Mouse (Mus musculus) MEL (cell line): ENCODE measurements around the gene Ipo5. TPM values are rescaled to one million over a fixed set of nuclear protein-coding genes. Genes with fewer than 3 reads are reported as not detected.

Source experiments
- DNase-seq: peaks from one replicate; pipeline ENCODE4 v3.0.0; 2011; ENCODE audit warnings: low read depth, low spot score
- H3K27ac ChIP-seq: 2 replicates; pipeline ENCODE4 v1.5.1; 2012; ENCODE audit warnings: low read depth, mild to moderate bottlenecking, control low read depth, low read length, moderate library complexity; ENCODE audit not compliant: control insufficient read depth
- H3K27me3 ChIP-seq, 2 experiments: fragments of 150-350 bp in 1 of 2; sonication (generic) in 1 of 2; 2 replicates each; pipeline ENCODE4 v1.6.1; 2012; ENCODE audit warnings: low read length in 2 of 2, mild to moderate bottlenecking in 2 of 2, improper control_type of control experiment in 1 of 2, moderate library complexity in 1 of 2; ENCODE audit not compliant: insufficient read depth in 2 of 2, control insufficient read depth in 1 of 2
- H3K36me3 ChIP-seq, 2 experiments: 2 replicates each; pipeline ENCODE4 v1.6.1; 2012 to 2014; ENCODE audit warnings: low read length in 2 of 2, improper control_type of control experiment in 1 of 2, inconsistent platforms in 1 of 2, mild to moderate bottlenecking in 1 of 2; ENCODE audit not compliant: insufficient read depth in 2 of 2, control insufficient read depth in 1 of 2
- H3K4me1 ChIP-seq, 2 experiments: fragments of 150-350 bp in 1 of 2; sonication (generic) in 1 of 2; 2 replicates each; pipeline ENCODE4 v1.6.1; 2012; ENCODE audit warnings: low read length in 2 of 2, improper control_type of control experiment in 1 of 2, mild to moderate bottlenecking in 1 of 2; ENCODE audit not compliant: insufficient read depth in 2 of 2, control insufficient read depth in 1 of 2
- H3K4me3 ChIP-seq, 2 experiments: fragments of 150-350 bp in 1 of 2; sonication (generic) in 1 of 2; 2 replicates each; pipeline ENCODE4 v1.5.1; 2012; ENCODE audit warnings: low read depth in 2 of 2, low read length in 2 of 2, mild to moderate bottlenecking in 2 of 2, moderate library complexity in 2 of 2, control low read depth in 1 of 2, improper control_type of control experiment in 1 of 2; ENCODE audit not compliant: control insufficient read depth in 1 of 2, insufficient read depth in 1 of 2
- H3K79me2 ChIP-seq: 2 replicates; pipeline ENCODE4 v1.6.1; 2012; ENCODE audit warnings: mild to moderate bottlenecking, low read length, moderate library complexity; ENCODE audit not compliant: control insufficient read depth, poor library complexity, insufficient read depth
- H3K9ac ChIP-seq: 2 replicates; pipeline ENCODE4 v1.6.1; 2012; ENCODE audit warnings: low read depth, mild to moderate bottlenecking, control low read depth, low read length, moderate library complexity; ENCODE audit not compliant: control insufficient read depth, poor library complexity, severe bottlenecking
- H3K9me3 ChIP-seq: fragments of 150-350 bp; sonication (generic); replicated peaks from 2 replicates; pipeline ENCODE4 v1.6.1; 2012; ENCODE audit warnings: mild to moderate bottlenecking, low read length, improper control_type of control experiment, moderate library complexity; ENCODE audit not compliant: insufficient read depth
- BHLHE40 ChIP-seq: IDR thresholded peaks from 2 replicates; pipeline ENCODE4 v1.6.1; 2012; ENCODE audit warnings: low read depth, mild to moderate bottlenecking, inconsistent platforms, low read length, improper control_type of control experiment, borderline replicate concordance
- CHD1 ChIP-seq: IDR thresholded peaks from 2 replicates; pipeline ENCODE4 v1.6.1; 2012; ENCODE audit warnings: low read depth, mild to moderate bottlenecking, inconsistent platforms, low read length, improper control_type of control experiment
- CTCF ChIP-seq, 3 experiments: IDR thresholded peaks in 2 of 3; conservative IDR thresholded peaks in 1 of 3; 2 replicates each; pipeline ENCODE4 v1.5.1; 2011 to 2012; ENCODE audit warnings: low read length in 3 of 3, low read depth in 2 of 3, mild to moderate bottlenecking in 2 of 3, improper control_type of control experiment in 1 of 3, inconsistent platforms in 1 of 3, mixed read lengths in 1 of 3, moderate library complexity in 1 of 3; ENCODE audit not compliant: control insufficient read depth in 1 of 3, insufficient read depth in 1 of 3, poor library complexity in 1 of 3, severe bottlenecking in 1 of 3
- E2F4 ChIP-seq: IDR thresholded peaks from 2 replicates; pipeline ENCODE4 v1.6.1; 2011; ENCODE audit warnings: low read depth, low read length, improper control_type of control experiment, borderline replicate concordance
- GABPA ChIP-seq: IDR thresholded peaks from 2 replicates; pipeline ENCODE4 v1.6.1; 2012; ENCODE audit warnings: low read depth, mild to moderate bottlenecking, inconsistent platforms, low read length, improper control_type of control experiment, moderate library complexity
- HCFC1 ChIP-seq: IDR thresholded peaks from 2 replicates; pipeline ENCODE4 v1.6.1; 2012; ENCODE audit warnings: low read depth, mild to moderate bottlenecking, inconsistent platforms, low read length, improper control_type of control experiment, moderate library complexity
- JUND ChIP-seq: IDR thresholded peaks from 2 replicates; pipeline ENCODE4 v1.6.1; 2011; ENCODE audit warnings: low read depth, mild to moderate bottlenecking, improper control_type of control experiment, low read length
- KAT2A ChIP-seq: conservative IDR thresholded peaks from 2 replicates; pipeline ENCODE4 v1.6.1; 2012; ENCODE audit warnings: low read depth, low read length, improper control_type of control experiment, inconsistent platforms
- MAX ChIP-seq: IDR thresholded peaks from 2 replicates; pipeline ENCODE4 v1.6.1; 2011; ENCODE audit warnings: low read length, improper control_type of control experiment
- MAZ ChIP-seq: IDR thresholded peaks from 2 replicates; pipeline ENCODE4 v1.6.1; 2012; ENCODE audit warnings: low read depth, mild to moderate bottlenecking, inconsistent platforms, low read length, improper control_type of control experiment
- MXI1 ChIP-seq: IDR thresholded peaks from 2 replicates; pipeline ENCODE4 v1.6.1; 2011; ENCODE audit warnings: mild to moderate bottlenecking, low read depth, low read length, improper control_type of control experiment
- MYB ChIP-seq: IDR thresholded peaks from 2 replicates; pipeline ENCODE4 v1.6.1; 2011; ENCODE audit warnings: mild to moderate bottlenecking, low read depth, low read length, improper control_type of control experiment
- NELFE ChIP-seq: IDR thresholded peaks from 2 replicates; pipeline ENCODE4 v1.6.1; 2011; ENCODE audit warnings: low read depth, low read length, improper control_type of control experiment
- POLR2AphosphoS2 ChIP-seq: IDR thresholded peaks from 2 replicates; pipeline ENCODE4 v1.6.1; 2011; ENCODE audit warnings: low read length, improper control_type of control experiment
- POLR2AphosphoS5 ChIP-seq: IDR thresholded peaks from 2 replicates; pipeline ENCODE4 v1.6.1; 2012; ENCODE audit warnings: low read depth, borderline replicate concordance, mild to moderate bottlenecking, inconsistent platforms, low read length, moderate library complexity, mixed read lengths
- RAD21 ChIP-seq: IDR thresholded peaks from 2 replicates; pipeline ENCODE4 v1.6.1; 2011; ENCODE audit warnings: mild to moderate bottlenecking, low read depth, low read length, improper control_type of control experiment
- RCOR1 ChIP-seq: IDR thresholded peaks from 2 replicates; pipeline ENCODE4 v1.6.1; 2012; ENCODE audit warnings: low read depth, mild to moderate bottlenecking, inconsistent platforms, low read length, improper control_type of control experiment
- SIN3A ChIP-seq: IDR thresholded peaks from 2 replicates; pipeline ENCODE4 v1.6.1; 2012; ENCODE audit warnings: low read length, improper control_type of control experiment, inconsistent platforms
- SMC3 ChIP-seq: IDR thresholded peaks from 2 replicates; pipeline ENCODE4 v1.6.1; 2011; ENCODE audit warnings: low read depth, low read length, improper control_type of control experiment
- TAL1 ChIP-seq: IDR thresholded peaks from 2 replicates; pipeline ENCODE4 v1.6.1; 2012; ENCODE audit warnings: mild to moderate bottlenecking, inconsistent platforms, low read length, moderate library complexity, mixed read lengths
- UBTF ChIP-seq: IDR thresholded peaks from 2 replicates; pipeline ENCODE4 v1.6.1; 2012; ENCODE audit warnings: low read depth, mild to moderate bottlenecking, inconsistent platforms, low read length, improper control_type of control experiment, moderate library complexity, borderline replicate concordance; ENCODE audit not compliant: insufficient read depth
- USF1 ChIP-seq: IDR thresholded peaks from 2 replicates; pipeline ENCODE4 v1.6.1; 2014; ENCODE audit warnings: low read depth, mild to moderate bottlenecking, inconsistent platforms, low read length, improper control_type of control experiment, moderate library complexity
- USF2 ChIP-seq, 2 experiments: IDR thresholded peaks; 2 replicates each; pipeline ENCODE4 v1.6.1; 2011 to 2012; ENCODE audit warnings: improper control_type of control experiment in 2 of 2, low read length in 2 of 2, borderline replicate concordance in 1 of 2, inconsistent platforms in 1 of 2, low read depth in 1 of 2, mild to moderate bottlenecking in 1 of 2; ENCODE audit not compliant: insufficient read depth in 1 of 2
- ZC3H11A ChIP-seq: IDR thresholded peaks from 2 replicates; pipeline ENCODE4 v1.6.1; 2012; ENCODE audit warnings: low read depth, mild to moderate bottlenecking, inconsistent platforms, low read length, improper control_type of control experiment
- ZKSCAN1 ChIP-seq: IDR thresholded peaks from 2 replicates; pipeline ENCODE4 v1.6.1; 2012; ENCODE audit warnings: low read depth, mild to moderate bottlenecking, inconsistent platforms, low read length, improper control_type of control experiment, moderate library complexity
- ZMIZ1 ChIP-seq: IDR thresholded peaks from 2 replicates; pipeline ENCODE4 v1.6.1; 2012; ENCODE audit warnings: low read depth, mild to moderate bottlenecking, inconsistent platforms, low read length, improper control_type of control experiment, moderate library complexity
- polyA plus RNA-seq, 2 experiments: library from polyadenylated mRNA; stranded (reverse) in 1 of 2; unstranded in 1 of 2; fragments of >175 nt in 1 of 2; fragments of >200 nt in 1 of 2; gene quantifications; 2 replicates each; pipeline versions ENCODE4 v1.2.1 to v1.2.4; 2012; ENCODE audit warnings: low replicate concordance in 2 of 2, low read depth in 1 of 2; ENCODE audit not compliant: insufficient read length in 2 of 2, insufficient read depth in 1 of 2, missing spikeins in 1 of 2
- total RNA-seq: library from RNA; depleted of rRNA; stranded (reverse); fragments of 300-350 nt; gene quantifications from 2 replicates; pipeline ENCODE4 v1.2.3, GENCODE M21; 2012

The Ipo5 gene
- total and polyA plus RNA-seq, 3 experiments: 32.1 to 193 (median 157) TPM

DNA sequence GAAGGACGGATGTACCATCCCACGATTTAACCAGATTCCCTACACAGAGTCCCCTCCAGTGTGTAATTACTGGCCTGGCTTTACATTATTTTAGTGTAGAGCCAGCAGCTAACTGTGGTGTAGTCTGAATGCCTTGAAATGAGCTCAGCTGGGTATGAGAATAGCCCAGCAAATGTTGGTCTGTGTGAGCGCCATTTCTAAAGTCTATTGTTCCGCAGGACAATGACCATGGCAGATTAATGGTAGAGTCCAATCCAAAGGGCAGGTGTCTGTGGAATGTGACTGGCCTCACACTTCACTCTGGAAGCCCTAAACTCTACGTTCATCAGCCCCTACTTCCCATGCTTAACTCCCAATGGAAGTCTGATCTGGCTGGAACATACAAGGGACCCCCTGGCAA lies 40.3 kb upstream of the Ipo5 start:
- no peaks in the 10 kb centered on the region; a peak in 1 of 4 replicates for H3K27me3 ChIP-seq
- no peaks in the 10 kb centered on the region for H3K9me3 ChIP-seq
- H3K9ac ChIP-seq: no peak overlapping the region
- TF ChIP-seq CTCF (IDR thresholded peaks at IDR 0.05 in 2 of 3, conservative IDR thresholded peaks at IDR 0.05 in 1 of 3; ENCODE audit: control insufficient read depth in 1 of 3, insufficient read depth in 1 of 3, low read depth in 2 of 3, low read length in 3 of 3, poor library complexity in 1 of 3, severe bottlenecking in 1 of 3): no peak
- TF ChIP-seq USF2 (IDR thresholded peaks at IDR 0.05; ENCODE audit: borderline replicate concordance in 1 of 2, insufficient read depth in 1 of 2, low read depth in 1 of 2, low read length in 2 of 2): no peak
- TF ChIP-seq POLR2AphosphoS5: no peak
- TF ChIP-seq USF1: no peak
- TF ChIP-seq MAX: no peak
- no peak for TF ChIP-seq ZMIZ1
- TF ChIP-seq CHD1: no peak
- TF ChIP-seq NELFE: no peak
- no peak for TF ChIP-seq MXI1
- no peak for TF ChIP-seq TAL1
- no peak for TF ChIP-seq SMC3
- no peaks in the 10 kb centered on the region for H3K36me3 ChIP-seq
- H3K79me2 ChIP-seq: no peaks in the 10 kb centered on the region
- DNase-seq: no peak
- H3K27ac ChIP-seq: no peak overlapping the region
- H3K4me1 ChIP-seq: no peaks in the 10 kb centered on the region
- H3K4me3 ChIP-seq: no peak overlapping the region

DNA sequence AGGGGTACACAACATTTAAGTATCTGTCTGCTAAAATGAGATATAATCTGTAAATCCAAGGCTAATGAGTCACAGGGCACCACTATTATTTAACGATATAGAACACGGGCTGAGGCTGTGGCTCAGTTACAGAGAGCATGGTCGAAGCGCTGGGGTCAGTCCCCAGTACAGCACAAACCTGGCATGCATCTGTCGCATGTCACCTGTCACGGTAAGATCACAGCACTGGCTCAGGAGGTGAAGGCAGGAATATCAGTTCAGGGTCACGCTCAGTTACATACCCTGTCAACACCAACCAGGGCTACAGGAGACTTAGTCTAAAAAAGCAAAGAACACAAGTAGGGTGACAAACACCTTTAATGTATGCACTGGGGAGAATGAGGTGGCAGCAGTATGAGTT lies 36.6 kb upstream of the Ipo5 start:
- Histone ChIP-seq H3K9me3 (no peaks in the 10 kb centered on the region), H3K27me3 (no peaks in the 10 kb centered on the region; a peak in 1 of 4 replicates), H3K36me3 (no peaks in the 10 kb centered on the region), H3K27ac (no peak overlapping the region), H3K4me1 (no peaks in the 10 kb centered on the region), H3K79me2 (no peaks in the 10 kb centered on the region), H3K4me3 (no peak overlapping the region), H3K9ac (no peak overlapping the region)
- TF ChIP-seq HCFC1 (no peak), JUND (no peak), POLR2AphosphoS2 (no peak), ZKSCAN1 (no peak), RCOR1 (no peak), RAD21 (no peak), E2F4 (no peak), BHLHE40 (no peak), UBTF (no peak), KAT2A (no peak), NELFE (no peak), ZC3H11A (no peak), MYB (no peak), MAX (no peak), GABPA (no peak), POLR2AphosphoS5 (no peak), MAZ (no peak), SIN3A (no peak), ZMIZ1 (no peak)
- no peak for DNase-seq
